Mouse (Mus musculus): ENCODE measurements at regions not wholly inside any gene's neighbourhood (a gene's known extent, or its start where the extent isn't known, plus 50 kb on each side); places are given as distances from the start of the nearest gene placed in this dataset.

- intact Hi-C loops (cut with DNase I): no loop called here
- DNase-seq: no peak
Observed at GRCm38 (mm10) chr14:8952853-8953397, 286.9 kb upstream of the 4930452B06Rik start.

GRCm38 (mm10) chr14:8948751-8949150, 282.7 kb upstream of the 4930452B06Rik start:
- no peak for DNase-seq
- intact Hi-C loops (cut with DNase I): no loop called here

GRCm38 (mm10) chr14:8946851-8947625, 281.0 kb upstream of the 4930452B06Rik start:
- DNase-seq: no peak
- intact Hi-C loops (cut with DNase I): no loop called here

- intact Hi-C loops (cut with DNase I): no loop called here
- DNase-seq: peak in 1 of 2 experiments; percentile 6
Observed at GRCm38 (mm10) chr14:8935121-8935520, 269.1 kb upstream of the 4930452B06Rik start.
